Mouse (Mus musculus) liver, adult 2 months (tissue): ENCODE measurements at regions not wholly inside any gene's neighbourhood (a gene's known extent, or its start where the extent isn't known, plus 50 kb on each side); places are given as distances from the start of the nearest gene placed in this dataset.
A peak's percentile ranks its signal among the peaks of the same experiment; 100 is the strongest.

Source experiments
- DNase-seq: peaks from one replicate; pipeline ENCODE4 v3.0.0-alpha.2; 2011; ENCODE audit warnings: low read depth, low spot score; ENCODE audit errors: extremely low read depth
- H3K27ac ChIP-seq: fragments of 200-500 bp; replicated peaks from 2 replicates; pipeline ENCODE4 v1.5.1; 2012; ENCODE audit warnings: low read depth, mild to moderate bottlenecking, control low read depth, inconsistent platforms, low read length; ENCODE audit not compliant: insufficient read depth
- H3K27me3 ChIP-seq: fragments of 200-500 bp; 2 replicates; pipeline ENCODE4 v1.6.1; 2012; ENCODE audit warnings: mild to moderate bottlenecking, moderate library complexity, low read length, inconsistent platforms; ENCODE audit not compliant: control insufficient read depth, insufficient read depth
- H3K36me3 ChIP-seq: fragments of 200-500 bp; 2 replicates; pipeline ENCODE4 v1.6.1; 2012; ENCODE audit warnings: low read length, inconsistent platforms; ENCODE audit not compliant: control insufficient read depth, insufficient read depth
- H3K4me1 ChIP-seq: fragments of 200-500 bp; 2 replicates; pipeline ENCODE4 v1.6.1; 2011; ENCODE audit warnings: low read length; ENCODE audit not compliant: control insufficient read depth, insufficient read depth
- H3K4me3 ChIP-seq: fragments of 200-500 bp; 2 replicates; pipeline ENCODE4 v1.5.1; 2011; ENCODE audit warnings: low read depth, mild to moderate bottlenecking, control low read depth, low read length, moderate library complexity; ENCODE audit not compliant: insufficient read depth
- H3K79me2 ChIP-seq: fragments of 200-500 bp; 2 replicates; pipeline ENCODE4 v1.6.1; 2012; ENCODE audit warnings: inconsistent platforms, mild to moderate bottlenecking, low read length, moderate library complexity; ENCODE audit not compliant: control insufficient read depth, insufficient read depth
- H3K9ac ChIP-seq: fragments of 200-500 bp; 2 replicates; pipeline ENCODE4 v1.6.1; 2012; ENCODE audit warnings: low read depth, mild to moderate bottlenecking, control low read depth, inconsistent platforms, low read length
- CTCF ChIP-seq: fragments of 200-500 bp; IDR thresholded peaks from 2 replicates; pipeline ENCODE4 v1.5.1; 2011; ENCODE audit warnings: low read depth, low read length, control low read depth
- POLR2A ChIP-seq: fragments of 200-500 bp; IDR thresholded peaks from 2 replicates; pipeline ENCODE4 v1.6.1; 2011; ENCODE audit warnings: low read length, control low read depth; ENCODE audit not compliant: insufficient read depth; ENCODE audit errors: extremely low read depth
- WGBS: fragments of 180-500 bp; shearing (Covaris S2); methylation state at CpG from one replicate; pipeline ENCODE4 v1.1.7; 2018; 5-methylcytosine and 5-hydroxymethylcytosine counted together

DNA sequence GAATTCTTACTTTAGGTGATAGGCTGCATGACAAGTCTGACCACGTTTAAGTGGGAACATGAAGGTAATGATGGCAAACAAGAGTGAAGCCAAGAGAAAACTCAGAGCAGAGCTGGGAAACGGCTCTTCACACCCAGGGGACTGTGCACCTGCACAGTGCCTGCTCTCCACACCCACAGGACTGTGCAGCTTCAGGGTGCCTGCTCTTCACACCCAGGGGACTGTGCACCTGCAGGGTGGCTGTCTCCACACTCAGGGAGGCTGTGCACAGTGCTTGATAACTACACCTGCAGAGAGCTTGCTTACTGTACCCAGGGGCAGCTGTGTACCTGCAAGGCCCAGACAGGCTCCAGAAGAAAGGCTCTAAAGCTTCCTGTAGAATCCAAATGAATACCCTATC is 133.5 kb upstream of the Irx6 start:
- no peak for DNase-seq
- Histone ChIP-seq H3K36me3 (no peaks in the 10 kb centered on the region), H3K27ac (no peak overlapping the region), H3K79me2 (no peaks in the 10 kb centered on the region), H3K9ac (no peak overlapping the region), H3K27me3 (no peaks in the 10 kb centered on the region), H3K4me3 (no peak overlapping the region), H3K4me1 (no peaks in the 10 kb centered on the region)
- WGBS = 40% methylated on average over 2 of the region's 2 CpGs
- no peak for TF ChIP-seq CTCF
- TF ChIP-seq POLR2A = no peak

DNA sequence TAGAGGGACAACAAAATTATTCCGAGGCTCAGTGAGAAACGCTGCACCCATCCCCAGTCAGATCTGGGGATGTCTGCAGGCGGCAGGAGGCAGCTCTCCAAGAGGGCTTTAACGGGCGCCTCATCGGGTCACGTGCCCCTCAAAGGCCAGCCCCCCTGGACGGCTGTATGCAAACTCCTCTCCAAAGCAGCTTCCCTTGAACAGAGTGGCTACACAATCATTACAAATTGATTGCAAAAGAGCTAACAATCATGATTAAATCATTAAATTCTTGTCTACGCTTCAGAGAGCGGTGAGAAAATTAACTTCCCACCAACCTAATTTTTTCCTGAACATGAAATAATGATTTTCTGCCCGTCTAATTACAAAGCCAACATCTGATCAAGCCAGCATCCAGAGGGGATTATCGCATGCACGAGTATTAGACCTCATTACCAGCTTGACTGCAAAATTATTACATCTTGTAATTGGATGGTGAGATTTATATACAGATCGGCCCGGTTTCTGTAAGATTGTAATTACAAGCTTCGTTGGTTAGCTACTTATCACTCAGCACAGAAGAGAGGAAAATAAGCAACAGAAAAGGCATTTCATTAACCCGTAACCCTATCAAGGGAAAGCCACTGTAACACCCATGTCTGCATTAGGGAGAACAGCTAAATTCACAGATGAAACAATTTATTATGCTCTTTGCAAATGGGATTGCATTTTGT is 128.6 kb upstream of the Irx6 start:
- no peak for TF ChIP-seq POLR2A
- TF ChIP-seq CTCF = no peak
- no peak overlapping the region for H3K4me3 ChIP-seq
- WGBS = 52% methylated on average over 17 of the region's 17 CpGs
- H3K36me3 ChIP-seq = no peaks in the 10 kb centered on the region
- H3K79me2 ChIP-seq = no peaks in the 10 kb centered on the region
- no peak overlapping the region for H3K9ac ChIP-seq
- H3K27me3 ChIP-seq = no peaks in the 10 kb centered on the region
- no peaks in the 10 kb centered on the region for H3K4me1 ChIP-seq
- H3K27ac ChIP-seq = no peak overlapping the region
- no peak for DNase-seq

DNA sequence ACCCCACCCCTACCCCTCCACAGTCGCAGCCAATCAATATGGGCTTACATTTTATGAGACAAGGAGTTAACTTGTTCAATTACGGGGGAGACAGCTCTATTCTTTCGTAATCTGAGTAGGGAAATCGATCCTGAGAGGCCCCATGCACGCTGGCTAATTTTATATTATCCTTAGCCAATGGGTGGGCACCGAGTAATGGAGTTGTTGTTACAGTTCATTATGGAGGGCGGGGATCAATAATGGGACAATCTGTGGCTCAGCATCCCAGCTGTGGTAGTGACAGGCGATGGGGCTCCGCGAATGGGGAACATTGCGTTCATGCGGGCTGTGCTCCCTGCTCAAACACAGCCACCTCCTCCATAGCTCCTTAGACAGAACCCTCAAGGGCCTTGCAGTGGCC is 118.9 kb upstream of the Irx6 start:
- H3K36me3 ChIP-seq = no peaks in the 10 kb centered on the region
- no peaks in the 10 kb centered on the region for H3K4me1 ChIP-seq
- no peak overlapping the region for H3K27ac ChIP-seq
- WGBS = 84% methylated on average over 12 of the region's 12 CpGs
- H3K79me2 ChIP-seq = no peaks in the 10 kb centered on the region
- H3K9ac ChIP-seq = no peak overlapping the region
- H3K4me3 ChIP-seq = no peak overlapping the region
- TF ChIP-seq POLR2A (no peak), CTCF (no peak)
- no peak for DNase-seq
- H3K27me3 ChIP-seq = no peaks in the 10 kb centered on the region; the same call in 1 of the 2 replicates

DNA sequence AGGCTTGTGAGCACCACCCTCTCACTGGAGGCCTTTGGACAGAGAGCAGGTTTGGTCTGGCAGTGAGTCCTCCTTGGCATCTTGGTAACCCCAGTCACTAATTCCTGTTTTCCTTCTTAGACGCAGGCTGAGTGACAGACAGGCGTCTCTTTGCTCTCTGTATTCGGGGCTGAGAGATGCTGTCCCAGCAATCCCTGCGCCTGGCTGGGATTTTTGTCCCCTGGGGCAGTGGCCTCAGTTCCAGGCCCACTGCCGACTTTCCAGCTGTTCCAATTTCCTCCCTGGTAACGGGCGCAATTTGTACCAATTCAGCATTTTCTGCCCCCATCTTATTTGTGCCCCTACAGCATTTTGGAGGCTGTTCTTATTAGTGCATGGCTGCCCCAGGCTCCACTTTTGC is 118.5 kb upstream of the Irx6 start:
- H3K27me3 ChIP-seq = no peaks in the 10 kb centered on the region; the same call in 1 of the 2 replicates
- no peaks in the 10 kb centered on the region for H3K4me1 ChIP-seq
- no peak overlapping the region for H3K9ac ChIP-seq
- H3K36me3 ChIP-seq = no peaks in the 10 kb centered on the region
- no peak overlapping the region for H3K27ac ChIP-seq
- TF ChIP-seq POLR2A (no peak), CTCF (no peak)
- no peaks in the 10 kb centered on the region for H3K79me2 ChIP-seq
- 74% methylated on average over 7 of the region's 7 CpGs for WGBS
- H3K4me3 ChIP-seq = no peak overlapping the region
- peak; percentile 1 for DNase-seq

DNA sequence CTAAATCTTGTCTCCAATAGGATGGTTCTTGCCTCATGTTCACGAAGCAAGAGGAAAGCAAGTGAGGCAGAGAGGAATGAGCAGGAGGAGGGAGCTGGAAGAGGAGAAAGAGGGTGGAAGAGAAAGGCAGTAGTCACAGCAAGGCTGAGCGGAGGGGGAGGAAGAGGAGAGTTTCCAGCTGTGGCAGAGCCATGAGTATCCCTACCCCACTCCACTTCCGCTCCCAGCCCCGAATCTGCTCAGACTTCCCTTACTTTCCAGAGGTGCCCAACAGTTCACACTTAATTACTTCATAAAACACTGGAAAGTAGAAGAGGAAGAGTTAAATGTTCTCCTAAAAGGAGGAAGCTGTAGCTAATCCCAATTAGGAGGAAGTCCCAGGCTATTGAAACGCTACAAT is 111.6 kb upstream of the Irx6 start:
- no peak overlapping the region for H3K4me3 ChIP-seq
- no peak for DNase-seq
- 79% methylated on average over 5 of the region's 5 CpGs for WGBS
- H3K27ac ChIP-seq = no peak overlapping the region
- no peaks in the 10 kb centered on the region for H3K79me2 ChIP-seq
- H3K9ac ChIP-seq = no peak overlapping the region
- TF ChIP-seq POLR2A = no peak
- TF ChIP-seq CTCF = no peak
- no peaks in the 10 kb centered on the region for H3K36me3 ChIP-seq
- peaks cover 3% of the 10 kb centered on the region; the same call in 1 of the 2 replicates for H3K27me3 ChIP-seq
- H3K4me1 ChIP-seq = no peaks in the 10 kb centered on the region

DNA sequence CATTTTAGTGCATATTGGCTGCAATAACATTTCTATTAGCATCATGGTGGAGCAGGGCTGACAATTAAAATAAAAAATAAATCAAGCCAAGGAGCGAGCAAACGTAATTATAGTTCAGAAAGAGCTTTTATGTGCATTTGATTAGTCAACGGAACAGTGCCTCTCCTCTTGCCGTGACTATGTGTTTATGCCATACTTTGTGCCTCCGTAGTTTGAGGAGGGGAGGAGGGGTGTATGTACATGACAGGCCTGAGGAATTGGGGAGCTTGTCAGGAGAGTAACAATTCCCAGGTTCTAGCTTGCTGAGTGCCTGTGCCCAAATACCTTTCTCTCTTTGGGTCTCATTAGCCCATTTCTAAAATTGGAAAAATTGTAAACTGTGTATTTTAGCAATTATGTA is 111.1 kb upstream of the Irx6 start:
- TF ChIP-seq CTCF = no peak
- no peak for TF ChIP-seq POLR2A
- peaks cover 3% of the 10 kb centered on the region; the same call in 1 of the 2 replicates for H3K27me3 ChIP-seq
- H3K9ac ChIP-seq = no peak overlapping the region
- no peak overlapping the region for H3K27ac ChIP-seq
- H3K4me1 ChIP-seq = no peaks in the 10 kb centered on the region
- no peaks in the 10 kb centered on the region for H3K36me3 ChIP-seq
- no peaks in the 10 kb centered on the region for H3K79me2 ChIP-seq
- DNase-seq = no peak
- H3K4me3 ChIP-seq = no peak overlapping the region
- 85% methylated on average over 5 of the region's 5 CpGs for WGBS
